Mouse (Mus musculus): ENCODE measurements around the gene Cdk5r1.

Gene Cdk5r1

DNA sequence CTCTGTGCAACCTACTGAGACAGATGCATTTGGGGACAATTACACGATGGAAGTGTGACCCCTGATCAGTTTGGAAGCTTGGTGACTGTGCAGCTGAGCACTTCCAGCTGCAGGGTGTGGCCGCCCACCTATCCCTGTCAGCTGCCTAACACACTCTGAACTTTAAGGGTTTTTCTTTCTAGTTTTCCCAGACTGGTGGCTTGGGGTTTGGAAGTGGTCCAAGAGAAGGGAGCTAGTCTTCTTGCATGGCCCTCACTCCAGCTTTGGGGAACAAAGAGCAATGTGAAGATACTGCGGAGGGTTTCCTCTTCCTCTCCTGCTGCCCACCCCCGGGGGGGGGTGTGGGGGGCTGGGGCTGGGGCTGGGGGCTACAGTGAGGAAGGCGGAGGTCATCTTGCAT, 2.6 kb downstream of the Cdk5r1 start:
- in situ Hi-C loops (cut with MboI; ENCODE audit: unreplicated experiment in 2 of 2) = loop anchor here (5.0 to 10.0 kb wide), 2 partner anchors 45 to 48 kb away; no protein-coding TSS in a partner anchor

DNA sequence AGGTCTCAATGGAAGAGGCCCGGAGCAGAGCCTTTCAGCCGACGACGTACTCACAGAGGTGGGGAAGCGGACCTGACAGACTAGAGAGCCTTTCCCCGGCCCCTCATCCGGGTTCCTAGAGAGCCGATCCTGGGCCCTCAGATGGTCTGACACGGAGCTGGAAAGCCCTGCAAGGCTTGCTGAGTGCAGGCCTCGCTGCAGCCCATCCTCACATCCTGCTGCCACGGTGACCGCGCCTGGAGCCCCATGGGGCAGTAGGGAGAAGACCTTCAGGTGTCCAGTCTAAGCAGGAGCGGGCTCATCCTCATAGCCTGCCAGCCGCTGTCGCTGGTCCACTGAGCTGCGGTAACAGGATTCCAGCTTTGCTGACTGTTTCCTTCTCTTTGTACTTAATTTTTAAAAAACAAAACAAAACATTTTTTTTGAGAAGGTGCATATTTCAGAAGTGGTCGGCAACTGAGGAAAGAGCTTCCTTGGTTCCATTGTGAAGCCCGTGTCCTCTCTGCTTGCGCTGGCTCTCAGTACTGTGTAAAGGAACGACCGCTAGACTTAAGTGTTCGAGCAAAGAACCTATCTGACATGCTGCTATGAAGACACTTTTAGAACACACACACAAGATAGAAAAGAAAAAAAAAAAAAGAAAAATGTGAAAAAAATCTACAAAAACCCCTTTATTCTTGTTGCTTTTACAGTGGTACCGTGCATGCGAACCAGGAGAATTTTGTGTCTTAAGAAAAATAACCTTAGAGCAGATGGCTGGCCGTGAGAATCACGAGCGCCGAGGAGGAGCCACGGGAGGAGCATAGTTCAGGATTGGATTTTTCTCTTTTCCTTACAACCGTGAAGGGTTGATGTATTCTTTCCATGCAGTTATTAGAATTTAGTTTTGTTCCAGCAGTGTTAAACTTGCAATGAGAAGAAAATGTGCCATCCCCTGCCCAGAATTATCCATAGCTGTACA, 3.4 kb downstream of the Cdk5r1 start:
- in situ Hi-C loops (cut with MboI; ENCODE audit: unreplicated experiment in 2 of 2) = loop anchor here (5.0 to 10.0 kb wide), 2 partner anchors 45 to 47 kb away; no protein-coding TSS in a partner anchor

DNA sequence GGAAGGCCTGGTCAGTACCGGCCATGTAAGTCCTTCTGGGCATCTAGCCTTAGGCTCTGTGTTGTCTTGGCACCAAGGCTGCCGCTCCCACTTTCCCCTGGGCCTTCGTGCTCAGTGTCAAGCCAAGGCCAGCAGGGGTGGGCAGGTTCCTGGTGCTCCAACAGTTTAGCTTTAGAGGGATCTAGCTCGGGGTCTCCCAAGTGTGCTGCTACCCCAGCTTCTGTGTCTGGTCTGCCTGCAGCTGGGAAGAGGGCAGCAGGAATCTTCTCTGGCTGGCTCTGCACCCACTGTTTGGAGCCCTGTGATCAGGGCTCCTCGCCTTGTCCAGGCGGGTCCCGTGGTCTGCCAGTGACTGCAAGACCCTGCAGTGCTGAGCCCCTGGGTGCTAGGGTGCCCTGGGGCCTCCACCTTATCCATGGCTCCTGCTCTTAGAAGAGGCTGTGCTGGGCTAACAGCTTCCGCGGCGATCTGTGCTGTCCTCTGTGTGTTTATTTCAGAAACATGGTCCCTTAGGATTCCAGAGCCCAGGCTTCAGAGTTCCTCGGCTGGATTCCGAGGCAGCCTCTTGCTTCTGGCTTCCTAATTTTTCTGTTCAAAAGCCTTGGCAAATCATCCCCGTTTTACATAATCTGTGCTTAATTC, 4.7 kb downstream of the Cdk5r1 start:
- in situ Hi-C loops (cut with MboI; ENCODE audit: unreplicated experiment in 2 of 2) = no loop called here

DNA sequence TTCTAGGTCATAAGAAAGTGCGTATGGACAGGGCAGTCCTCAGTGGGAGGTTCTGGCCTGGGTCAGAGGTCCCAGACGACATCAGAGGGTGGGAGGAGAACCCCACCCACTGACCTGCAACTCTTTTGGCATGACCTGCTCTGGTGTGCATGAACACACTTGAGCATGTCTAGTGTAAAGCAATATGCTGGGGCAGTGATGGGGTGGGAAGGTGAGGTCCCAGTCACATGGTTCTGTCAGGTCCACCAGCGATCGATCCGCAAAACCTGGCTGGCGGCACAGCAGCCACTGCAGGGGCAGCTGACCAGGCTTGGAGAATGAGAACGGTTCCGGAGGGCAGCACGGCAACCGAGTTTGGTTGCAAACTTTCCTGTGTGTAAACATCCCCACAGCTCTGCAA, 5.5 kb downstream of the Cdk5r1 start:
- in situ Hi-C loops (cut with MboI; ENCODE audit: unreplicated experiment in 2 of 2) = no loop called here

DNA sequence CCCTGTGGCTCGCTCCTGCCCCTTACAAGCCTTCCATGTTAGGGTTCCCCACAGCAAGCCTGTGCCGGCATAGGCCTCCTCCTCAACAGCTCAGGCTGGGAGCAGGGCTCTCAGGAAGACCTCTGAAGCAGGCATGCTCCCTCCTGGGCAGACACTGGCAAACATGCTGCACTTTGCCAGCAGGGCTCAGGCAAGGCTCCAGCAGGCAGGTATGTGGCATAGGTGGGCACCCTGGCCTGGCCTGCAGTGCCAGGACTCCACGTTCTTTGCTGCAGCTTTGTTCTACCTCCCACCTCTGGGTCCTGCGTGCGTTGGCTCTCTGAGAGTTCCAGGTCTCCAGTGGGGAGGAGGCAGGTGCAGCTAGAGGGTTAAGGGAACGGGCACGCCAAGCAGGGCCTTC, 6.1 kb downstream of the Cdk5r1 start:
- in situ Hi-C loops (cut with MboI; ENCODE audit: unreplicated experiment in 2 of 2) = no loop called here

DNA sequence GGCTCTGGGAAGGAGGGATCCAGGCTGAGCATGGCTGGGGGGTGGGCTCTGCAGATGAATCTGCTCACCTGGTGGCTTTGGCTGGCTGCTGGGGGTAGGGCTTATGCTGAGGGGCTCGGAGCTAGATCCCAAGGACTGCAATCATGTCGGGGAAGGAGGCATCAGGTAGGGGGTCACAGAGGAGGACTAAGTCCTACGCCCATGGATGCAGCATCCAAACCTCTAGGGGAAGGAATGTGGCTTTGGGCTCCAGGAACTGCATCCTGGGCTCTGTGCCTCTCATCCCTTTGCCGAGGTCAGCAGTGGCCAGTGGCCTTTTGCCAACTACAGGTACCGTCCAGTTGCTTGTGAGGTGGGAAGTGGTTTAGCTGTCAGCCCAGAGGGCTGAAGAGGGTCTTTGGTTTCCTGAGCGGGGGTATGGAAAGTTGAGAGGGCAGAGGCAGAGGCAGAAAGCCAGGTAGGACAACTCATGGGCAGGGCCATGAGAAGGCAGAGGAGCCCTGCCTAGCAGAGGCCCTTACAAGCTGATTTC, 6.8 kb downstream of the Cdk5r1 start:
- in situ Hi-C loops (cut with MboI; ENCODE audit: unreplicated experiment in 2 of 2) = no loop called here

DNA sequence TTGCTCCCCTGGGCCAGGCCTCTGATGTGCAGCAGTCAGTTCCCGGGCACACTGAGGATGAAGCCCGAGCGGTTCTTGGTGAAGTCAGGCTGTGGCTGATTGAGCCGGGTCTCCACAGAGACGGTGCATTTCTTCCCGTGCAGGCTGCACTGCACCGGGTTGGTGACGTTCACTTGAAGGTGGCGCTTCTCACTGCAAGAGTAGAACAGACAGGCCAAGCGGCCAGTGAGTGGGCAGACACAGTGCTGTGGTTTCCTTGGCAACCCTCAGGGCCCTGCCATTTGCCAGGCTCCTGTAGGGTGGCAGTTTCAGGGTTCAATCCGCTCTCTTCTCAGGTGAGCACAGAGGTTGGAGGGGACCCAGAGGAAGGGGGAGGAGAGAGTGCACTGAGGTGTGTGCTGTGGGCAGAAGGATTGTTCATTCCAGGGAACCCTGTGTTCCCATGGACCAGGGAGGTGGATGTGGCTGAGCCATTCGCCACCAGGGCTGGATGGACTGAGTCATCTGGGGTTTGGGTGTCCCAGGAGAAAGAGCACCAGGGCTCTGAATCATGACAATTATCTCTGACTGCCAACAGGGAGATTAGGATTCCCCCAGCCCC, 7.5 kb downstream of the Cdk5r1 start:
- in situ Hi-C loops (cut with MboI; ENCODE audit: unreplicated experiment in 2 of 2) = no loop called here

DNA sequence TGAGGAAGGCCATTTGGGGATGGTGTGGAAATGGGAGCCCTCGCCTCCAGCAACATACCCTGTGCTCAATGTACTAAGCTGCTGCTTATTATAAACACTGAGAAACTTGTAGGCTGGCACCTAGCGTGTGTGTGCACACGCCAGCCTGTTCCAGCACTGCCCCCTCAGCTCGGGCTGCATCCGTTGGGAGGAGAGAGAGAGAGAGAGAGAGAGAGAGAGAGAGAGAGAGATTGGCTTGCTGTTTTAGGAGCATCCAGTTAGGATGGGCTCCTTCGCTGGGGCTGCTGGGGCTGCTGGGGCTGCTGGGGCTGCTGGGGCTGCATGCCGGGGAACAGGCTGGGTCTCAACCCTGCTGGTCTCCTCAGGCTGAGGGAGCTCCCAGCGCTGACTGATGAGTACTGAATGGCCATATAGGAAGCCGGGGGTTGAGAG, 8.3 kb downstream of the Cdk5r1 start:
- in situ Hi-C loops (cut with MboI; ENCODE audit: unreplicated experiment in 2 of 2) = no loop called here

DNA sequence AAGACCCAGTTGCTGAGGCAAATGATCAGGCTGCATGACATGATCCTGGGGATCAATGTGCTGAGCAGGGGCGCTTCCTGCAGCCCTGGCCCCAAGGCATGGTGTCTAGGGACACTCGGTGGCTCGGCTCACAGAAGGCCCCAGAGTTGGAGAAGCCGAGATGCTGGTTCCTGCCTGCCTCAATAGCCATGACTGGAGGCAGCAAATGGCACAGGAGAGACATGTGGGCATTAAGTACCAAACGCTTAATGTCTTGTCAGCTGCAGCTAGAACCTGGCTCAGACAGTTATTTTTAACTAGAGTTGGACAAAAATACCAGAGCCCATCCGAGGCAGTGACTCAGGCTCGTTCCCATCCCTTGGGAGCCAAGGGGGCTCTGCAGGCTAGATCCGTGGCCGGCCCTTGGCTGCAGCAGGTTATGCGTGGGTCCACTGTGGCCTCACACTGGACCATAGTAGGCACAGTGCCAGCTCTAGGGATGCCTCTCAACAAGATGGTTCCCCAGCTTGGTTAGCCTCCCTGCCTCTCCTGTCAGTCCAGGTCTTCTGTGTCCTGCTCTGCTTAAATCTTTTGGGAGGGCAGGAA, 8.9 kb downstream of the Cdk5r1 start:
- in situ Hi-C loops (cut with MboI; ENCODE audit: unreplicated experiment in 2 of 2) = no loop called here

DNA sequence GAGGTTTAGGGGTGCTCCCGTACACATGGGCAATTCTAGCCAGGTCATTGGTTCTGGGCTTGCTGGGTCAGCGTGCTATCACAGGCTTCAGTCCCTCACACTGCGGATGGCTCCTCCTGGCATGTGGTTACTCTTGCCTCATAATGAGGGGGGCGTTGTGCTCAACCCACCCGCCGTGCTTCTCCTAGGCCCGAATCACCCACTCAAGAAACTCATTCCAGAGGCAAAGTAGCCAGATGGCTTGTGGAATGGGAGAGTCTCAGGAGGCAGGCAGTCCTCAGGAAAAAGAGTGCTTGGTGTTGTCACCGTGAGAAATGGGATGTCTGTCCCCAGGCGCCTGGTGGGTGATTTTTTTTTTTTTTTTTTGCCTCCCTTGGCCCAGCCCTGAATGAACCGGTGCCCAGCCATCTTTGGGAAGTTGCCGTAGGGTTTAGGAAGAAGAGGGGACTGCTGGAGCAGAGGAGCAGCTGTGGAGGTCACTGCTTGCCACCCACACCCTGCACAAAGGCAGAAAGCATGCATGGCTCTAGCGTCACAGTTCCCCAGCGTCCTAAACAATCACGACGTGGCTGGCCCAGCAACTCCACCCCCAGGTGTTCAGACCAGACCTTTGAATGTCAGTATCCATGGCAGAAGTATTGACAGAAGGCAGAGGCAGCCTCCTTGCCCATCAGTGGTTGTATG, 11.2 kb downstream of the Cdk5r1 start:
- in situ Hi-C loops (cut with MboI; ENCODE audit: unreplicated experiment in 2 of 2) = no loop called here

DNA sequence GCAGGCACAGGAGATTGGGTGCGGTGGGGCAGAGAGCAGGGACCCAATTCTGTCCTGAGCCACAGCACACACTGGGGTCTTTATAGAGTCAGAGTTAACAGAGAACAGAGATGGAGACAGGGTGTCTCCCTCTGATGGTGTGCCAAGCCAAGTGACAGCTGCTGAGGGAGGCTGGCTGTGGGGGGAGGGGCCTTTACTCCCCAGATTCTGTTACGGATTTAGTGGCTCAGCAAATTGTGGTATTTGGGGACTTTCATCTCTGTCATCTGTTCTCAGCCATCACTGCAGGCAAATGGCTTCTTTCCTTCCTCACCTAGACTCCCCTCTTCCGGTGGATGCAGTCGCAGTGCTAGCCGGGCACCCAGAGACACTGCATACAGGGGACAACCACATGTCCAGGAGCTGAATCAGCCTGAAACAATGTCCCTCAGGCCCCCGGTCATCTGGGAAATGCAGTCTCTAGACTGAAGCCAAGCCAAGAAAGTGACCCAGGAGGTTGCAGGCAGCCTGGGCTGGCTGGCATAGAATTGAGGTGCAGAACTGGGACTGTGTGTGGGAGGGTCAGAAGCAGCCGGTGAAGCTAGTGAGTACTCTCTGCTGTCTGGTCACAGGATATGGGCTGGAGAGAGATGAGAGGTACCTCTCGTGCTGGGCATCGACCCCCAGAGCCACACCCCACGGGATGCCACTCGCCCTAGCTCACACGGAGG, 12.5 kb downstream of the Cdk5r1 start:
- in situ Hi-C loops (cut with MboI; ENCODE audit: unreplicated experiment in 2 of 2) = no loop called here

DNA sequence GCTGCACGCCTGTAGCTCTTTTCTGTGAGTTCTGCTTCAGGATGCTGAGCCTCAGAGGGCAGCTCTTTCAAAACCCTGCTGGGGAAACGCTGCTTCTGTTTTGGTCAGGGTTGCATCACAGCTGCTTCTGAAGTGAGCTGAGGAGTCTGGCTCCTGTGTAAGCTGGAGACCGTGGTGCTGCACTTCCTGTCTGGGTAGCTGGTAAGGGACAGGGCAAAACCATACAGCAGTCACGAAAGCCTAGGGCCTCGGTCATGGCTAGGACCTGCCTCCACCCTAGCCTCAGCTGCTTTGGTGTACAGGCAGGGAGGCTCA, 13.0 kb downstream of the Cdk5r1 start:
- in situ Hi-C loops (cut with MboI; ENCODE audit: unreplicated experiment in 2 of 2) = no loop called here

DNA sequence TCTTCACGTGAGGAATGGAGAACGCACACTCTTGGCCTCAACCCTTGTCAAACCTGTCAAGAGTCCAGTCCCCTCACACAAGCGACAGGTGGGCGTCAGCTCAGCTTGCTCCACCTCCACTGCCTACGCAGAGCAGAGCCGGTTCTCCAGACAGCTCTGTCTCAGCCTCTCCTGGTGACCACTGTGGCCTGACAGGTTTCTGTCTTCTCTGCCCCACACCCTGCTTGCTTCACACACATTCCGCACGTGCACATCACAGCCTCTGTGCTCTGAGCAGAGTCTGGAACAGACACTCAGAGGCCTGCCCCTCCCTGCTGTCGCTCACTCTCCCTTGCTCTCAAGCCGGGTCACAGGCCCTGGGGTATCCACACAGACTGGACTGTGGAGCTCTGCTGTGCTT, 14.0 kb downstream of the Cdk5r1 start:
- in situ Hi-C loops (cut with MboI; ENCODE audit: unreplicated experiment in 2 of 2) = no loop called here

DNA sequence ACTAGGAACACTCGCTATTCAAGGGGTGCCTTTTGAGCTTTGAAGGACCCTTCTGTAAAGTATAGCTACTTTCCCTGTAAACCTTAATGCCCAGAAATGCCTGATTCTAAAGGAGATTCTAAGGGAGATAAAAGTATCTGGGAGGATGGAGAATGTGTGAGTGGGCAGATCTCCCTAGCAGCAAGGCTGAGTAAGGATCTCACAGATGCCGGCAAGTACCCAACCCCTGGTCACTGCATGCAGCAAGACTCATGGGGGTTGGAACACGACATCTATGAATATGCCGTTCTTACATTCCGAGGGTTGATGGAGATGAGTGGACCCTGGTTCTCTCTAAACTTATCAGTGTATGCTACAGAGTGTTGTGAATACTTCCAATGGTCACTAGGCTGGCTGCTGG, 16.4 kb downstream of the Cdk5r1 start:
- in situ Hi-C loops (cut with MboI; ENCODE audit: unreplicated experiment in 2 of 2) = no loop called here

DNA sequence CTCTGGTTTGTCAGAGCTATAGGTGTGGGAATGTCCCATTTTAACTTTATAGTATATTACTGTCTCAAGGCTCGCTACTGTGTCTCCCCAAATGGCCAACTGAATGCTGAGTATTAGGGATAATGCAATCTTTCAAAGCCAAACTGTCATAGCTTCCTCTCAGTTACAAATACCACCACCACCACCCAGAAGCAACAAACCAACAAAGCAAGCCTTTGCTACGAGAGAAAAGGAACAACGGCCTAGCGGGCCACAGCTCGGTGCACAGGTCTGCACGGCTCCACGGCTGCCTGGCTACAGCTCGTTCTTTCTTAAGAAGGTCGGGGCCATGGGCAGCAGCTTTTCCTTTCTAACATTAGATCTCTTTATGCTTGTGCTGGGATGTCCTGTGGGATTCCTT, 18.0 kb downstream of the Cdk5r1 start:
- in situ Hi-C loops (cut with MboI; ENCODE audit: unreplicated experiment in 2 of 2) = no loop called here

DNA sequence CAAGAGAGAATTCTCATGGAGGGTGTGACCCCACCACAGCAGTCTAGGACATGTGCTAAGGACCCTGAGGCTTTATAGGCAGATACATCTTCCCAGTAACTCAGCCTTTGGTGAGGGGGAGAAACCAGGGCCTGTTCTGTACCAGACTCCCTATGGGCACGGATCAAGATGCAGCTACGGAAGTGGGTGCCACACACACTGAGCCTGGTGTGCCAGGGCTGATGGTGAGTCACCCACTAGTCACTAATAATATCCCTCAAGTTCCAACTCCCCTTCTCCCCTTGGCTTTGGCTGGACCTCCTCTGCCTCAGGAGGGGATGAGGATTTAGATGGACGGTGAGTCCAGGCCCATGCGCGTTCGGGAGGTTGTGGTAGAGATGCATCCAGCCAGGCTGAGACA, 19.1 kb downstream of the Cdk5r1 start:
- in situ Hi-C loops (cut with MboI; ENCODE audit: unreplicated experiment in 2 of 2) = no loop called here

DNA sequence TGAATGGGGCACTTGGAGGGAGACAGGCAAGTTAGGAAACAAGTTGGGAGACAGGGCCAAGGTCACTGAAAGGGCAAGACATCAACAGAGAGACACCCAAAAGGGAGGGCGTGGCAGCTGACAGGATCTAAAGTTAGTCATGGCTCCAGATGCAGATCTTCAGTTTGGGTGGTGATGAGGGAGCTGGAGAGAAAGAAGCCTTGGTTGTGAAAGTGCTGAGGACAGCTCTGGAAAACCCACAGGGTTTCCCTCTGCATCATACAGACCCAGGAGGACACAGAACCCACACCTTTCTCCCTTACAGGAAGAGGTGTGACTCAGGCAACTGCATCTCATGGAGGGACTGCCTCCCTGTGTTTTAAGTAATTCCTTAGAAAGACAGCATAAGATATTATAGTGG, 19.8 kb downstream of the Cdk5r1 start:
- in situ Hi-C loops (cut with MboI; ENCODE audit: unreplicated experiment in 2 of 2) = no loop called here

DNA sequence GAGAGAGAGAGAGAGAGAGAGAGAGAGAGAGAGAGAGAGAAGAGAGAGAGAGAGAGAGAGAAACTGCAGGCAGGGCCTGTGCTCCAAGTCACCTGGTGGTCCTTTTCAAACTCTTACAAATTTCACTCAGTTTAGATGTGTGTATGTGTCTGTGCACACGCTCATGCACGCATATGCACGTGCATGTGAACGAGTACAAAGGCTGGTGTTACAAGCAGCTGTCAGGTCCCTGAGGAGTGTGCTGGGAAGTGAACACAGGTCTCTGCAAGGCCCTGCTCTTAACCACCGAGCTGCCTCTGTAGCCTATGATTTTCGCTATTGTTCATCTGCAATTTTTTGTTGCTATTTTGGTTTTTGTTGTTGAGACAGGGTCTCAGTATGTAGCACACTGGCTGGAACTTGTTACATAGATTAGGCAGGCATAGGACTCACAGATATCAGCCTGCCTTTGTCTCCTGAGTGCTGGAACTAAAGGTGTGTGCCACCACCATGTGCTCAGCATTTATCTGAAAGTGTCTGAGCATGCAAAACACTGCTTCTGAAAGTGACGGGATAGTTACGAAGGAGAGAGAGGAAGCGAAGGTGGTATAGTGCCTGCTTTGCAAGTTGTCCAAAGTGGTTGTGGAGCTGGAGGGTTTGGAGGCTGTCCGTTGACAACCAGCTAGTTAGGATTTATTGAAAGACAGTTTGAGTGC, 20.5 kb downstream of the Cdk5r1 start:
- in situ Hi-C loops (cut with MboI; ENCODE audit: unreplicated experiment in 2 of 2) = no loop called here

DNA sequence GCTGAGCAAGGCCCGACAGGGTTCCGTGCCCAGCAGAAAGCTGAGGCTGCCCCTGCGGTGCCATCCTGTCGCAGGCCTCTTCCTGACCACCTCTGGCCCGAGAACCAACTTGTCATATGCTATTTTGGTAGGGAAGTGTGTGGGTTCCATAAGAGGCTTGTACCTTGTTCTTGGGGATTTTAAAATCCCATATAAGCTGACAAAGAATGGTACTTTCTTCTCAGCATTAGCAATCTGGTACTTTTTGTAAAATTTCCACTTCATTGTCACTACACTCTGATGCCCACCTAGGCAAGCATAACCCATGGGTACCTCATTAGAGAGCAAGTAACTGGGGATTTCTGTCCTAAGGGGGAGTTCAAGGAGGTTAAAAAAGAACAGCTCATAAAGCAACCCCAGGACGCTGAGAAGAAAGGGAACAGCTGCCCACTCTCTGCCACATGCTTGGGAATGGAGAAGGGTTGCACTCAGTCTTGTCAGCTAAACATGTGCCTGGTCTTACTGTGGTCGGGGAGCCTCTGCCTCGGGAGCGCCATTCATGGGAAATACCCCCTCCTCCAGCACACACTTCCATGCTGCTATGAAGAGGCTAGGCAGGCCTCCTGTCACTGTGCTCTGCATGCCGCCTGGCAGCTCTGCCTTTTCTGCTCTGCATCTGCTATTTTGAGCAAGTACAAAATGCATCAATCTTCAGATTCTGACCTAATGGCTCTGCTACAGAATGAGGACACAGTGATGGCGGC, 21.7 kb downstream of the Cdk5r1 start:
- in situ Hi-C loops (cut with MboI; ENCODE audit: unreplicated experiment in 2 of 2) = no loop called here

Measured in v-Abl transformed pro-B cells (cell line).